In genomic region chr3:105710246-105710645, GRCm38 (mm10) we compare ENCODE assay signal across 9 mouse cellular contexts. TPM values are rescaled to one million over a fixed set of nuclear protein-coding genes. Genes with fewer than 3 reads are reported as not detected.
DNase-seq lines count a peak whose midpoint lies in the region; ATAC-seq and TF ChIP-seq lines count a peak whose summit lies in the region.
"Had no signal": no experiment of that assay in that cellular context is flagged by ENCODE, and none has a peak within 500 bp of the region (broad histone marks: within the 10 kb centered on the region; RNA-seq: fewer than 3 reads in every experiment).

No protein-coding gene starts in this region.

- no peaks in the 10 kb centered on the region for H3K9me3 ChIP-seq in liver, embryonic 11.5 days (ENCODE audit: control insufficient read depth, low read length)
- H3K9me3 ChIP-seq: liver, embryonic 12.5 days had no signal

- no peak for ATAC-seq in liver, embryonic 11.5 days (replicated peaks; ENCODE audit: low FRiP score)
- ATAC-seq: liver, embryonic 12.5 days had no signal

- H3K4me1 ChIP-seq in kidney, adult 2 months (ENCODE audit: control insufficient read depth, insufficient read depth, low read length): no peaks in the 10 kb centered on the region
- peaks cover 9% of the 10 kb centered on the region for H3K4me1 ChIP-seq in cortical plate, adult 2 months (ENCODE audit: control insufficient read depth, insufficient read depth, low read length)
- peaks cover 2% of the 10 kb centered on the region; the same call in 1 of the 2 replicates for H3K4me1 ChIP-seq in liver, embryonic 11.5 days (replicated peaks; ENCODE audit: control insufficient read depth, insufficient read depth, low read length)

- no peak for TF ChIP-seq POLR2A in kidney, adult 2 months (IDR thresholded peaks at IDR 0.05; ENCODE audit: low read depth, low read length)
- no peak for TF ChIP-seq POLR2A in cortical plate, adult 2 months (IDR thresholded peaks at IDR 0.05; ENCODE audit: extremely low read depth, insufficient read depth, low read length)

- no peak for TF ChIP-seq CTCF in kidney, adult 2 months (conservative IDR thresholded peaks at IDR 0.05; ENCODE audit: insufficient read depth, insufficient read length, low read depth, low read length)
- TF ChIP-seq CTCF in cortical plate, adult 2 months (IDR thresholded peaks at IDR 0.05; ENCODE audit: extremely low read depth, insufficient read depth, low read length): no peak

- no peaks in the 10 kb centered on the region for H3K36me3 ChIP-seq in kidney, adult 2 months (ENCODE audit: control insufficient read depth, insufficient read depth, low read length)
- no peaks in the 10 kb centered on the region for H3K36me3 ChIP-seq in liver, embryonic 11.5 days (ENCODE audit: control insufficient read depth, insufficient read depth, low read length)
- H3K36me3 ChIP-seq: liver, embryonic 12.5 days had no signal

- no peaks in the 10 kb centered on the region for H3K27me3 ChIP-seq in kidney, adult 2 months (replicated peaks; ENCODE audit: control insufficient read depth, insufficient read depth, low read length)
- peaks cover 14% of the 10 kb centered on the region for H3K27me3 ChIP-seq in liver, embryonic 11.5 days (replicated peaks; ENCODE audit: control insufficient read depth, insufficient read depth, low read length)

- H3K4me2 ChIP-seq in liver, embryonic 11.5 days: no peak overlapping the region
- H3K4me2 ChIP-seq: liver, embryonic 12.5 days had no signal

- DNase-seq in kidney, adult 2 months: peak; percentile 28
- DNase-seq in kidney, adult 18-20 months: no peak
- DNase-seq in urinary bladder, adult 2 months (ENCODE audit: low spot score): peak; percentile 20
- DNase-seq in urinary bladder, postnatal 10 days (ENCODE audit: low spot score): no peak
- DNase-seq in liver, embryonic 11.5 days (ENCODE audit: low spot score): no peak
- no peak for DNase-seq in adrenal gland, adult (ENCODE audit: inconsistent age in 2 of 2, low spot score in 1 of 2)
- DNase-seq: thymus, postnatal 4 days had no signal

- H3K9ac ChIP-seq in liver, embryonic 11.5 days (ENCODE audit: low read depth, low read length): no peak overlapping the region
- H3K9ac ChIP-seq: liver, embryonic 12.5 days had no signal

- H3K4me3 ChIP-seq in kidney, adult 2 months (ENCODE audit: insufficient read depth, low read depth, low read length): no peak overlapping the region
- no peak overlapping the region for H3K4me3 ChIP-seq in cortical plate, adult 2 months (ENCODE audit: insufficient read depth, low read length)
- H3K4me3 ChIP-seq in liver, embryonic 11.5 days (ENCODE audit: low read depth, low read length): no peak overlapping the region
- H3K4me3 ChIP-seq: liver, embryonic 12.5 days had no signal

- H3K27ac ChIP-seq in kidney, adult 2 months (ENCODE audit: insufficient read depth, low read depth, low read length): no peak overlapping the region
- peak overlapping the region; percentile 6; the same call in 1 of the 2 replicates for H3K27ac ChIP-seq in cortical plate, adult 2 months (ENCODE audit: insufficient read depth, low read length)
- H3K27ac ChIP-seq in liver, embryonic 11.5 days (ENCODE audit: low read depth, low read length): no peak overlapping the region
- H3K27ac ChIP-seq: liver, embryonic 12.5 days had no signal

- WGBS in kidney, adult 2 months: 64% methylated on average over 6 of the region's 6 CpGs
- 70% methylated on average over 6 of the region's 6 CpGs for WGBS in liver, embryonic 11.5 days

RNA-seq across cellular contexts. Expression of gene Inka2, which starts 5.8 kb away (rescaled TPM):
- 0.61 and 0.64 TPM in 2 replicates for polyA plus RNA-seq in kidney, adult 2 months (2012; rRNA removed)
- polyA plus RNA-seq in urinary bladder, adult 2 months (2012; rRNA removed): 19.8 and 27.1 TPM in 2 replicates
- polyA plus RNA-seq in cortical plate, adult 2 months (2012; rRNA removed): 71.9 and 75.2 TPM in 2 replicates
- 0.23 and 0.36 TPM in 2 replicates for polyA plus RNA-seq in liver, embryonic 11.5 days (2014; fragmentation: Nextera tagmentation; extraction: Ambion mirVana)

RNA-seq across cellular contexts. Expression of gene Ddx20, which starts 22.9 kb away (rescaled TPM):
- polyA plus RNA-seq in kidney, adult 2 months (2012; rRNA removed): 6.5 and 9.1 TPM in 2 replicates
- 10.4 and 10.8 TPM in 2 replicates for polyA plus RNA-seq in urinary bladder, adult 2 months (2012; rRNA removed)
- 9.1 and 9.4 TPM in 2 replicates for polyA plus RNA-seq in cortical plate, adult 2 months (2012; rRNA removed)
- 41.0 and 45.9 TPM in 2 replicates for polyA plus RNA-seq in liver, embryonic 11.5 days (2014; fragmentation: Nextera tagmentation; extraction: Ambion mirVana)

Comparison
In these comparisons a context has a peak if more than half of its experiments do, and no peak if none do; other contexts are left out.
1. DNase-seq: peak in kidney, adult 2 months (single experiment) and urinary bladder, adult 2 months (single experiment); none in kidney, adult 18-20 months (single experiment), urinary bladder, postnatal 10 days (single experiment), liver, embryonic 11.5 days (single experiment) and adrenal gland, adult (0 of 2).
2. RNA of gene Inka2, which starts 5.8 kb away (polyA plus RNA-seq): 71.9 to 75.2 TPM in cortical plate, adult 2 months and 19.8 to 27.1 TPM in urinary bladder, adult 2 months; 0.61 to 0.64 TPM in kidney, adult 2 months and 0.23 to 0.36 TPM in liver, embryonic 11.5 days; every median in the first group is over 10 times any median in the second.